Mouse (Mus musculus): ENCODE measurements at regions not wholly inside any gene's neighbourhood (a gene's known extent, or its start where the extent isn't known, plus 50 kb on each side); places are given as distances from the start of the nearest gene placed in this dataset.

GRCm38 (mm10) chr12:90469754-90470153 is 268.5 kb downstream of the Dio2 start:
- no peak for DNase-seq (ENCODE audit: low spot score in 2 of 2)

DNA sequence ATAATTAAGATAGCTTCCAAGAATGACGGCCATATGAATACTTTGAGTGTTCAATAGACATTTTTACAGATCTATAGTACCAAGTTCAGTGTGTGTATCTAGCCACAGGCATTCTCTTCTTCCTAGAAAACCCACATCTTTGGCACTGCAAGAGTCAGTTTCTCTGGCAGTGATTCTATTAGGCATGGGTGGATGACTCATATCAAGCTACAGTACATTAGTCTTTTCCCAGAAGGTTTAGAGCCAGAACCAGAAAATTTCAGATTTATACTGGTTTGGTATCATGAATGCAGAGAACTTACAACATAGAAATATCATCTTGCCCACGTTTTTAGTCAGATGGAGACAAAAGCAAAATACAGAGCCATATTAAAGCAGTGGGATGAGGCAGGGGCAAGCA is 278.1 kb downstream of the Dio2 start:
- peak in 1 of 2 experiments; percentile 4 for DNase-seq (ENCODE audit: low spot score in 2 of 2)

- no peak for DNase-seq (ENCODE audit: low spot score in 2 of 2)
These were observed 297.6 kb downstream of the Dio2 start for GRCm38 (mm10) chr12:90440672-90441071.

DNA sequence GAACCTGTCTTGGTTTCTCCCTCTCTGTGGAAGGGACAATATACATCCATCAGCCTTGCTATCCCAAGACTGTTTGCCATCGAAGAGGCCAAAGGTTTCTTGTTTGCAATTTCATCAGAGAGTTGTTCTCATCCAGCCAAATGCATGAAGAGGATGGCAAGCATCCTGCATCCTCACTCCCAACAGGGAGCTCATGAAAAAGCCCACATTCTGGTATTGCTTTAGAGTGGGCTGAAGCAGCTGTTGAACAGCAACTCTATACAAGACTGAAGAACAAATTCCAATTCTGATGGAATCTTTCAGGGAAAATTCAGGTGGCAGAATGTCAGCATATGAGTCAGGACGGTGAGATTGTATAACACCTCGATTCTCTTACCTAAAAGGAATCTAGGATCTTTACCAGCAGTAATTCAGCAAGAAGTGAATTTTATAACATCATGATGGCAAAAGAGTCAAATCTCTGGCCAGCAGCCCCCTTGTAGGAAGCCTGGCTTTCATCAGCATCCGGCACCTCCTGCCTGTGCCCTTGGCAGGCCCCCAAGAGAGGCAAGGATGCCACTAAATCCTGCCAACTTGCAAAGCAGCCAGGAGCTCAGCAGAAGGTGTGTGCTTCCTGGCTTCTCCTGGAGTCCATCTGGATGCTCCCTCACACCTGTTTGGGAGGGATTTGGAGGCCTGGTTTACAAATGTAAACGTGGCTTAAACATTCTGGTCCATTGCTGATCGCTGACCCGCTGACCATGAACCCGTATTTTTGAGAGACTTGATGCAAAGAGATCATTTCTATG is 312.8 kb downstream of the Dio2 start:
- peak; percentile 70 to 78 for DNase-seq (ENCODE audit: low spot score in 2 of 2)

DNA sequence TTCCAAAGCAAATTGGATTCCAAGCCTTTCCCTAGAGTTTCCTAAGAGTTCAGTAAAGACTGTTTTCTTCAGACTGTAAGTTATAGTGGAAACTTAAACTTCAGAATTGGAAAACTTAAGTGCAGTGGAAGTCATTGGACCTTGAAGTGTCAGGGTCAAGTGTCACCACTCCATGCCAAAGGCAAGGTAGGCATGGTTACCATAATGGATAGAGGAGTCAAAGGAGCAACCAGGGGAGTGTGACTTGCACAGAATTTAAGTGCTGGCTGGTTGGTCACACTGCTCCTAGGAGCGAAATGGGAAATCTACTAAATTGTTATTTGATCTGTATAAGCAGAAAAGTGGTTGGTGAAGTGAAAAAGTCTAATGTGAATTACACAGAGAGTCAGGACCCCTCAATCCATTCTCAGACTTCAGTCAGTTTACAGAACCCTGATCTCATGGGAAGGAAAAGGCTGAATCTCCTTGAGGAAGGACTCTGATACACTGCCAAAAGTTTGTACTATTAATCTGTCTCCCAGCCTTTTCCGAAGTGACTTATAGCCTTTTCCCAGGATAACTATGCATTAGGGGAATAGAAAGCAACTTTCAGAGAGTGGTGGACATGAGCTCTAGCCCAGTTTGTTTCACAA is 320.5 kb downstream of the Dio2 start:
- no peak for DNase-seq (ENCODE audit: low spot score in 2 of 2)

DNA sequence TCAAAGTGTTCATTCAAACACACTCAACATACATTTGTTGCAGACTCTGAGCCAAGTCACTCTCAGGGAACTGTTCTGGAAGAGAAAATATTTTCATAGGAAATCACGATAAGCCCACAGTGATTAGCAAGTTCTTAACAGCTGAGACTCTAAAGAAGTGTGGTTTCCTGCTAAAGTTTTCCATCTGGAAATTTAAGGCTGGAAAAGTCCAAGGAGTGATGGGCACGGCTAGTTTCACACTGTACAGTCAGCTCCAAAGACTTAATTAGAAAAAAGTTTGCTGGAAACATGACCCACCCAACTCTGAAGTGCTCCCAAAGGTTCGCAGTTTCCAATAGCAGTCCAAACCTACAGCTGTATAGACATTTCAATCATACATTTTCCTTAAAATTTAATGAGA is 329.5 kb downstream of the Dio2 start:
- DNase-seq (ENCODE audit: low spot score in 2 of 2) = no peak

GRCm38 (mm10) chr12:90398564-90398963 is 339.7 kb downstream of the Dio2 start:
- peak in 1 of 2 experiments; percentile 7 for DNase-seq (ENCODE audit: low spot score in 2 of 2)
